Comparison of ENCODE assay signal across 8 mouse cellular contexts in the genomic region with DNA sequence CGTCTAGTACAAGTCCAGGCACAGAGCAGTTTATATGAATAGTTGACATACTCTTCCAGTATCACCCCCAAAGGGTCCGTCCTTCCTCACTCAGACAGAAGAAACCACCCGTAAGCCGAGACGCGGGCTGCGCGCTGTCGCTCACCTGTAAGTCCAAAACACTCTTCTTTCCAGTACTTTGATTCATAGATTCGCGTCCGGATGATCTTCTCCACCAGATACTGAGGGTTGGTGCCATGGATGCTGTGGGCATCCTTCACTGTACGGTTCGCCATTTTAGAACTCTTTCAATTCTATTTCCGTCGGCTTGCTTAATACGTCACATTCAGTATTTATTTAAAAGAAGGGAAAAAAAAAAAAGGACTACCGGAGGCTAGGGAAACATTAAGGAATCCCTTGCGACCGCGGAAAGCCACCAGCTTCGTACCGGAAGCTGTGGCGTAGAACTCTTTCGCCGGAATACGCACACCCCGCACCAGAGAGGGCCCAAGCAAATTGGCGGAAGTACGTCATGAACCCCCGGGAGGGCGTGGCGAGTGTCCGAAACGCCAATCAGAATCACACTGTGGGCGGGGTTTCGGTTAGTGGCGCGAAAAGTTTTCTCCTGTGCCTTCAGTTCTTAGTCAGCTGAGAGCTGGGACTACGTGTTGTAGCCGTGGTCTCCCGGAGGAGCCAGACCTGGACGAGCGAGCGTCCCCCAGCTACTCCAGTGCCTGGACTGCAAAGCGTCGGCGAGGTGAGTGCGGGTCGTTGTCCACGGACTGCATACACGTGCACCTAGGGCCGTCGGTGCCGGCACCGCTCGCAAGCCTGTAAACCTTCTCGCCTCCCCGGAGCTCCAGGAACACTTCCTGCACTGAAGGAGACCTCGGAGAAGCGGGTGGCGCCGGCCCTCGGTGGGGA. TPM values are rescaled to one million over a fixed set of nuclear protein-coding genes. Genes with fewer than 3 reads are reported as not detected.
DNase-seq lines count a peak whose midpoint lies in the region; ATAC-seq and TF ChIP-seq lines count a peak whose summit lies in the region.

A gene (minus strand): TSS at position 497 of the 903 bp plus-strand sequence.
A gene (plus strand): TSS at position 584 of the 903 bp plus-strand sequence.

- peaks cover 7% of the 10 kb centered on the region for H3K36me3 ChIP-seq in ES-E14 (ENCODE audit: control insufficient read depth, insufficient read depth, low read length, poor library complexity, severe bottlenecking)
- peaks cover 15% of the 10 kb centered on the region for H3K36me3 ChIP-seq in forebrain, embryonic 15.5 days

- TF ChIP-seq POLR2A in lung, adult 2 months (IDR thresholded peaks at IDR 0.05; ENCODE audit: borderline replicate concordance, extremely low read depth, low read depth, low read length): peak; percentile 74; the same call in 1 of the 2 replicates

- peak within 1 kb of the TSS; percentile 96 for H3K9ac ChIP-seq in ES-E14 (ENCODE audit: insufficient read depth, low read depth, low read length, poor library complexity, severe bottlenecking)
- H3K9ac ChIP-seq in forebrain, embryonic 15.5 days (replicated peaks): peak within 1 kb of the TSS; percentile 75

- H3K4me3 ChIP-seq in ES-E14 (ENCODE audit: insufficient read depth in 1 of 2, low read depth in 1 of 2, low read length in 2 of 2, poor library complexity in 1 of 2, severe bottlenecking in 1 of 2): peak within 1 kb of the TSS; percentile 85 to 94
- peak within 1 kb of the TSS; percentile 70 for H3K4me3 ChIP-seq in forebrain, embryonic 15.5 days
- peak within 1 kb of the TSS; percentile 95 for H3K4me3 ChIP-seq in lung, adult 2 months (replicated peaks; ENCODE audit: extremely low read depth, low read depth, low read length)

- peak; percentile 98 for DNase-seq in ES-E14 (ENCODE audit: low read depth, low spot score)
- DNase-seq in cerebellum, adult 11-12 months: peak; percentile 94
- peak; percentile 89 for DNase-seq in heart, postnatal 25 days (ENCODE audit: low spot score)
- peak; percentile 96 to 98 for DNase-seq in layer of hippocampus, adult 18-20 months (ENCODE audit: low spot score in 2 of 2)
- peak; percentile 98 for DNase-seq in lung, adult 2 months
- DNase-seq in thymus, adult 18-20 months: peak; percentile 90 to 94

- intact Hi-C loops in heart, postnatal 25 days (cut with DNase I): loop anchor here (2.0 kb wide), 1 partner anchor 40 kb away; a partner anchor contains a TSS

- under 1% methylated on average over 64 of the region's 64 CpGs for WGBS in forebrain, embryonic 15.5 days
- under 1% methylated on average over 64 of the region's 64 CpGs for WGBS in lung, adult 2 months

- no peak for TF ChIP-seq CTCF in lung, adult 2 months (IDR thresholded peaks at IDR 0.05; ENCODE audit: insufficient read depth, low read length)

- peak; percentile 99 for ATAC-seq in forebrain, embryonic 15.5 days (replicated peaks)
- peak; percentile 99 for ATAC-seq in neutrophil, adult 5-6 weeks (ENCODE audit: extremely low read depth, insufficient number of reproducible peaks, low FRiP score, poor library complexity, severe bottlenecking)

- H3K4me2 ChIP-seq in forebrain, embryonic 15.5 days (replicated peaks): peak within 1 kb of the TSS; percentile 75

- H3K27ac ChIP-seq in ES-E14 (ENCODE audit: insufficient read depth, low read depth, low read length, poor library complexity, severe bottlenecking): peak within 1 kb of the TSS; percentile 80
- peak within 1 kb of the TSS; percentile 79 for H3K27ac ChIP-seq in forebrain, embryonic 15.5 days (replicated peaks)

- no peaks in the 10 kb centered on the region for H3K9me3 ChIP-seq in ES-E14 (ENCODE audit: control insufficient read depth, insufficient read depth, low read depth, low read length)
- H3K9me3 ChIP-seq in forebrain, embryonic 15.5 days: no peaks in the 10 kb centered on the region

- H3K27me3 ChIP-seq in forebrain, embryonic 15.5 days: no peaks in the 10 kb centered on the region

- peaks cover 2% of the 10 kb centered on the region in 2 experiments; a peak in 1 of 4 replicates for H3K4me1 ChIP-seq in ES-E14 (ENCODE audit: control insufficient read depth in 2 of 2, insufficient read depth in 2 of 2, low read length in 2 of 2, poor library complexity in 1 of 2)
- peaks cover 29% of the 10 kb centered on the region for H3K4me1 ChIP-seq in forebrain, embryonic 15.5 days
- H3K4me1 ChIP-seq in lung, adult 2 months (ENCODE audit: control insufficient read depth, insufficient read depth, low read length): peaks cover 8% of the 10 kb centered on the region

- in situ Hi-C loops in ES-E14 (cut with MboI; ENCODE audit: low sequenced_read_pairs in 2 of 2, unreplicated experiment in 2 of 2): no loop called here

TF ChIP-seq in ES-E14, 5 proteins besides CTCF, POLR2A, EP300 and RAD21:
- TF ChIP-seq CHD2 (IDR thresholded peaks at IDR 0.05; ENCODE audit: low read depth, low read length): peak; percentile 15; the same call in 1 of the 2 replicates
- TF ChIP-seq ZC3H11A (IDR thresholded peaks at IDR 0.05; ENCODE audit: borderline replicate concordance, low read depth, low read length): no peak
- no peak for TF ChIP-seq MAFK (IDR thresholded peaks at IDR 0.05; ENCODE audit: insufficient read depth, low read depth, low read length)
- peak; percentile 14; the same call in 1 of the 2 replicates for TF ChIP-seq HCFC1 (IDR thresholded peaks at IDR 0.05; ENCODE audit: borderline replicate concordance, insufficient read depth, low read length)
- TF ChIP-seq ZNF384 (IDR thresholded peaks at IDR 0.05; ENCODE audit: low read depth, low read length): peak; percentile 82

RNA-seq across cellular contexts. Expression of the first gene that starts in this region (rescaled TPM):
- 50.4 and 65.1 TPM in 2 replicates for total RNA-seq in ES-E14 (2012; rRNA removed)
- polyA plus RNA-seq in forebrain, embryonic 15.5 days (2015; fragmentation: Nextera tagmentation; extraction: Ambion mirVana): 96.9 and 99.9 TPM in 2 replicates
- total RNA-seq in heart, postnatal 25 days (2021): 10 to 100 TPM; 18.0 to 19.6 TPM
- 10 to 100 TPM; 25.7 to 27.7 TPM for total RNA-seq in layer of hippocampus, adult 18-20 months (2021)
- polyA plus RNA-seq in lung, adult 2 months (2012; rRNA removed): 2.9 and 6.0 TPM in 2 replicates
- total RNA-seq in neutrophil, adult 5-6 weeks (2017): 59.9 and 62.9 TPM in 2 replicates

RNA-seq across cellular contexts. Expression of the second gene that starts in this region (rescaled TPM):
- 43.3 and 44.5 TPM in 2 replicates for total RNA-seq in ES-E14 (2012; rRNA removed)
- 2.8 and 3.1 TPM in 2 replicates for polyA plus RNA-seq in forebrain, embryonic 15.5 days (2015; fragmentation: Nextera tagmentation; extraction: Ambion mirVana)
- under 1 TPM in 1 of 2 experiments, not detected in 1; 0.21 TPM for total RNA-seq in heart, postnatal 25 days (2021)
- under 1 TPM in 1 of 2 experiments, not detected in 1; 0.13 TPM for total RNA-seq in layer of hippocampus, adult 18-20 months (2021)
- 0.09 and 0.21 TPM in 2 replicates for polyA plus RNA-seq in lung, adult 2 months (2012; rRNA removed)
- not detected in 2 replicates for total RNA-seq in neutrophil, adult 5-6 weeks (2017)

Comparison
In these comparisons a context has a peak if more than half of its experiments do, and no peak if none do; other contexts are left out.
1. Peak in every context shown above with its lines: DNase-seq, ATAC-seq, H3K4me3 ChIP-seq and H3K27ac ChIP-seq.
2. RNA of the second gene that starts in this region (total RNA-seq): 43.3 to 44.5 TPM in ES-E14; 0.21 TPM in heart, postnatal 25 days, 0.13 TPM in layer of hippocampus, adult 18-20 months and not detected in neutrophil, adult 5-6 weeks; every median in the first group is over 10 times any median in the second.
3. RNA of the first gene that starts in this region (polyA plus RNA-seq): 96.9 to 99.9 TPM in forebrain, embryonic 15.5 days; 2.9 to 6.0 TPM in lung, adult 2 months; every median in the first group is over 10 times any median in the second.